22 mouse cellular contexts compared by ENCODE assay signal in genomic region chr11:87468706-87469315, GRCm38 (mm10).
DNase-seq lines count a peak whose midpoint lies in the region; ATAC-seq and TF ChIP-seq lines count a peak whose summit lies in the region.
"Had no signal": no experiment of that assay in that cellular context is flagged by ENCODE, and none has a peak within 500 bp of the region (broad histone marks: within the 10 kb centered on the region; RNA-seq: fewer than 3 reads in every experiment).

No protein-coding gene starts in this region.

- no peak for ATAC-seq in kidney, embryonic 14.5 days (ENCODE audit: low FRiP score, low TSS enrichment)
- no peak for ATAC-seq in liver, postnatal 0 days
- ATAC-seq: forebrain, embryonic 15.5 days; hindbrain, embryonic 16.5 days; intestine, postnatal 0 days had no signal

- H3K9me3 ChIP-seq in kidney, embryonic 14.5 days (ENCODE audit: control insufficient read depth, low read length) = no peaks in the 10 kb centered on the region
- no peaks in the 10 kb centered on the region for H3K9me3 ChIP-seq in liver, postnatal 0 days (ENCODE audit: low read length)
- H3K9me3 ChIP-seq: embryonic facial prominence, embryonic 13.5 days; forebrain, embryonic 15.5 days; limb, embryonic 10.5 days; midbrain, embryonic 12.5 days; stomach, embryonic 15.5 days had no signal

- H3K9ac ChIP-seq in kidney, embryonic 14.5 days (ENCODE audit: low read depth, low read length) = peak overlapping the region; percentile 1; the same call in 1 of the 2 replicates
- H3K9ac ChIP-seq in liver, postnatal 0 days (replicated peaks) = no peak overlapping the region; the same call in 1 of the 2 replicates
- H3K9ac ChIP-seq: embryonic facial prominence, embryonic 13.5 days; forebrain, embryonic 15.5 days; liver, embryonic 14.5 days; midbrain, embryonic 12.5 days; stomach, embryonic 15.5 days had no signal

- TF ChIP-seq CTCF in cerebellum, adult 2 months (IDR thresholded peaks at IDR 0.05; ENCODE audit: borderline replicate concordance, insufficient read depth, low read depth, low read length) = no peak
- TF ChIP-seq CTCF in spleen, adult 2 months (IDR thresholded peaks at IDR 0.05; ENCODE audit: extremely low read depth, insufficient read depth, insufficient read length, insufficient replicate concordance) = no peak
- 0 out of 2 replicates have a peak, but pooled peaks have one; percentile 4 for TF ChIP-seq CTCF in liver, postnatal 0 days (IDR thresholded peaks at IDR 0.05; ENCODE audit: low read depth)

- TF ChIP-seq POLR2A in cerebellum, adult 2 months (IDR thresholded peaks at IDR 0.05; ENCODE audit: borderline replicate concordance, insufficient read depth, low read length) = no peak
- TF ChIP-seq POLR2A in spleen, adult 2 months (IDR thresholded peaks at IDR 0.05; ENCODE audit: low read depth, low read length) = no peak

- no peak overlapping the region for H3K4me3 ChIP-seq in cerebellum, adult 2 months (replicated peaks; ENCODE audit: insufficient read depth, low read depth, low read length)
- no peak overlapping the region for H3K4me3 ChIP-seq in kidney, embryonic 14.5 days (ENCODE audit: low read length)
- no peak overlapping the region for H3K4me3 ChIP-seq in spleen, adult 2 months (ENCODE audit: extremely low read depth, insufficient read depth, insufficient read length)
- no peak overlapping the region for H3K4me3 ChIP-seq in liver, postnatal 0 days (ENCODE audit: low read depth, low read length)
- H3K4me3 ChIP-seq: embryonic facial prominence, embryonic 13.5 days; forebrain, embryonic 15.5 days; heart, adult 2 months; limb, embryonic 10.5 days; midbrain, embryonic 12.5 days; stomach, embryonic 15.5 days had no signal

- no peak overlapping the region for H3K4me2 ChIP-seq in kidney, embryonic 14.5 days (replicated peaks; ENCODE audit: low read depth, low read length)
- no peak overlapping the region; the same call in 1 of the 2 replicates for H3K4me2 ChIP-seq in liver, postnatal 0 days (ENCODE audit: low read depth, low read length)
- H3K4me2 ChIP-seq: embryonic facial prominence, embryonic 13.5 days; forebrain, embryonic 15.5 days; midbrain, embryonic 12.5 days; stomach, embryonic 15.5 days had no signal

- no peaks in the 10 kb centered on the region for H3K27me3 ChIP-seq in cerebellum, adult 2 months (ENCODE audit: control insufficient read depth, insufficient read depth, low read length)
- H3K27me3 ChIP-seq in kidney, embryonic 14.5 days (ENCODE audit: control insufficient read depth, insufficient read depth, low read length) = no peaks in the 10 kb centered on the region
- no peaks in the 10 kb centered on the region for H3K27me3 ChIP-seq in spleen, adult 2 months (ENCODE audit: control insufficient read depth, insufficient read depth, low read length)
- H3K27me3 ChIP-seq in liver, postnatal 0 days (ENCODE audit: insufficient read depth, low read length) = no peaks in the 10 kb centered on the region
- H3K27me3 ChIP-seq: embryonic facial prominence, embryonic 13.5 days; forebrain, embryonic 15.5 days; stomach, embryonic 15.5 days had no signal

- no peak overlapping the region for H3K27ac ChIP-seq in cerebellum, adult 2 months (ENCODE audit: insufficient read depth, low read length)
- no peak overlapping the region for H3K27ac ChIP-seq in kidney, embryonic 14.5 days (ENCODE audit: low read depth, low read length)
- peak overlapping the region; percentile 96 for H3K27ac ChIP-seq in spleen, adult 2 months (ENCODE audit: insufficient read depth, low read length)
- no peak overlapping the region for H3K27ac ChIP-seq in liver, postnatal 0 days (ENCODE audit: low read depth)
- H3K27ac ChIP-seq: embryonic facial prominence, embryonic 13.5 days; forebrain, embryonic 15.5 days; heart, adult 2 months; limb, embryonic 10.5 days; liver, embryonic 14.5 days; midbrain, embryonic 12.5 days; stomach, embryonic 15.5 days had no signal

- no peaks in the 10 kb centered on the region for H3K4me1 ChIP-seq in cerebellum, adult 2 months (ENCODE audit: control insufficient read depth, insufficient read depth, low read length)
- no peaks in the 10 kb centered on the region; the same call in 1 of the 2 replicates for H3K4me1 ChIP-seq in kidney, embryonic 14.5 days (ENCODE audit: control insufficient read depth, insufficient read depth, low read length)
- peaks cover 16% of the 10 kb centered on the region; the same call in 1 of the 2 replicates for H3K4me1 ChIP-seq in spleen, adult 2 months (ENCODE audit: control insufficient read depth, insufficient read depth, insufficient read length)
- peaks cover 23% of the 10 kb centered on the region for H3K4me1 ChIP-seq in liver, postnatal 0 days (ENCODE audit: insufficient read depth)

- TF ChIP-seq EP300 in liver, postnatal 0 days (IDR thresholded peaks at IDR 0.05; ENCODE audit: low read depth) = no peak

- peak; percentile 25 for DNase-seq in cerebellum, adult 9-10 months
- no peak for DNase-seq in cerebellum, adult 2 months
- no peak for DNase-seq in kidney, postnatal 25 days
- no peak for DNase-seq in spleen, adult 2 months (ENCODE audit: low read depth in 1 of 2, low spot score in 2 of 2)
- no peak for DNase-seq in spleen, adult 12 weeks (ENCODE audit: low spot score)
- no peak for DNase-seq in liver, postnatal 0 days
- DNase-seq in retina, embryonic 14.5 days (ENCODE audit: low spot score) = no peak
- DNase-seq: cerebellum, adult 8-10 months; gastrocnemius, postnatal 14 days; heart, adult 2 months; kidney, postnatal 36 days; layer of hippocampus, adult 9-11 months; right cerebral cortex, postnatal 14 days had no signal

- H3K36me3 ChIP-seq in kidney, embryonic 14.5 days (ENCODE audit: control insufficient read depth, insufficient read depth, low read length) = no peaks in the 10 kb centered on the region
- H3K36me3 ChIP-seq in spleen, adult 2 months (ENCODE audit: control insufficient read depth, insufficient read depth, low read length) = no peaks in the 10 kb centered on the region
- no peaks in the 10 kb centered on the region for H3K36me3 ChIP-seq in liver, postnatal 0 days (replicated peaks; ENCODE audit: insufficient read depth, low read length)
- H3K36me3 ChIP-seq: embryonic facial prominence, embryonic 13.5 days; forebrain, embryonic 15.5 days; limb, embryonic 10.5 days; midbrain, embryonic 12.5 days; stomach, embryonic 15.5 days had no signal

- WGBS in cerebellum, adult 2 months = 85% methylated on average over 9 of the region's 9 CpGs
- WGBS in kidney, embryonic 14.5 days = 82% methylated on average over 9 of the region's 9 CpGs
- WGBS in spleen, adult 2 months = 72% methylated on average over 9 of the region's 9 CpGs
- 73% methylated on average over 9 of the region's 9 CpGs for WGBS in liver, postnatal 0 days (ENCODE audit: insufficient replicate concordance)
